Mouse (Mus musculus): Measurements from ENCODE around the gene Csnk2b. TPM values are rescaled to one million over a fixed set of nuclear protein-coding genes. Genes with fewer than 3 reads are reported as not detected.

Gene Csnk2b
- total RNA-seq (2023), result 135 and 169 TPM in 2 replicates

DNA sequence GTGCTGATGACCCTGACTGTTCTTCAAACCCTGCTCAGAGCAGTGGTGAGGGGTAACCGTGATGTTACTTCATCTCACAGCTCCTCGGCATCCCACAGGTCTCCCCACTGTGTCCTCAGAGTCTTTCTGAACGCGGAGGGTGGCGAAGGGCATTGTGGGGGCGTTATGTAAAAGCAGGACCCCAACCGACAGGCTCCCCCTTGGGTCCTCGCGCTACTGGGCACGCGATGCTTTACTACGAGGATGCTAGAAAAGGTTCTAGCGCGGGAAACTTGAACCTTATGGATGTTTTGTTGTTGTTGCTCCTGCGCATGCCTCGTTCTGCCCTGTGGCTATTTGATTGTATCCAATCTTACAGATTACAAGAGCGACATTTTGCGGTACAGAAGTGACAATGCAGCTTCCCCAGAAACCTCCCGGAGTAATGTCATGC is at the start of gene Csnk2b:
Gene Csnk2b, minus strand, starts transcription at position 183 of the 433 bp plus-strand sequence.

DNA sequence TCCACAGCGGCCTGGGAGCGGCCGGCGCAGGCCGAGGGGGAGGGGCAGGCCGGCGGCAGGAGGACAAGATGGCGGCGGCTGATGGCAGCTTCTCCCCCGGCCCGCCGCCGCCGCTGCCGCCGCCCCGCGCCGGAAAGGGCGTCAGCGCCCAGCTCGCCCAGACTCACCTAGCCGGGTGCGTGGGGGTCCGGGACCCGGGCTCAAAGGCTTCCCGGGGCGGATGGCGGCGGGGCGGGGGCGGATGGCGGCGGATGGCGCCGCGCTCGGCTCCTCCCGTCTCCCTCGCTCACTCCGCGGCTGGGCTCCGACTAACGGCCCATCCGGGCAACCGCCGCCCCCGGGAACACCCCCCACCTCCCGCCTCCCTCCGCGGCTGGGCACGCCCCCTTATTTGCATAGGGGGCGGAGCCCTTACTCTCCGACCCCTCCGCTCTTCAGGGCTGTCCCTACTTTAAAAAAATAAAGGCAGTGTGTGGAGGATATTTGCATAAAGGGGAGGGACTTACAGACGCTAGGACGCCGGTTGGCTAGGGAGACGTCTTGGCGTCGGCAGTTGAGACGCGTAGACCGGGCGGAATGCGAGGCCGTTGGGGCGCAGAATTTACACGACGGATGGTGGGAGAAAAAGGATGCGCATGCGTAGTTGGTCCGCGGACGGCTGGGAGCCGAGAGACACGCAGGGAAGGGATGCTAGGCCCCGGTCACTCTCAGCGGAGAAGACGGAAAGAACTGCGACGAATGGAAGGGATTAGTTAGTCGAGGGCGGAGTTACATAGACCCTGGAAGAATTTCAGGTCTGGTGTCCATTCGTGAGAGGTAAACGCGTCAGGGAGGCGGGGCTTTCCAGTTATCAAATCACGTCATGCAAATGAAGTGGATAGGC is 43.0 kb upstream of the Csnk2b start, which contains the start of gene Prrc2a:
Gene Prrc2a, minus strand, starts transcription at position 330 of the 883 bp plus-strand sequence.

DNA sequence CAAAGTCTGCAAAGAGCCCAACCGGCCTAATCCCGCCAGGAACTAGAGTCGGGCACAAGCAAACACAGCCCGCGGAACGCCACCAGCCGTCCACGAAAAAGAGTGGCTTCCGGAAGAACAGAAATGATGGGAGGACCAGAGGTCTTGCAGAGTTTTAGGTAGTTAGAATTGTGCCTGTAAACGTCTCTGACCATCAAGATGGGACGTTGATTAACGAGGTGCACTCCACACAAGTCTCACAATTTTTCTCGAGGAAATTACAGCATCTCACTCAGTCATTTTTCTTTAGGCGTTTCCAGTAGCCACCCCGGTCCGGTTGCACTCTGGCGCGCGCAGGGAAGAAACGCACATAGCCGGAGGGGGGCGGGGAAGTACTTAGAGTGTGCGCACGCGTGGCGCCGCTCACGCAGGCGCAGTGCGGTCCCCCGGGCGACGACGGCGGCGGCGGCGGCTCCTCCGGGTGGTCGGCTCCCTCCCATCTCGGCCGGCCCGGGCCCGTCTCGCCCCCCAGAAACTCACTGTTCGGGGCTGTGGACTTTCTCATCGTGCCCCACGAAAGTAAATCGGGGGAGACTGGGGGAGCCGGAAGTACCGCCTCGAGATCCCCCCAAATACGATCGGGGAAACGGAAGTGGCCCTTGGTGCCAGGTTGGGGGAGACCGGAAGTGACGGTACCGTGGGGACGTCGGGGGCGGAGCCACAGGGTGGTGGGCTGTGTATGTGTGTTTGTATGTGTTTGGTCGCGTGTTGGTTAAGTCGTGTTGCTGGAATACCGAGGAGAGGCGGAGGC is 13.1 kb upstream of the Csnk2b start, which contains the start of gene Bag6:
Gene Bag6, plus strand, starts transcription at position 378 of the 790 bp plus-strand sequence.

DNA sequence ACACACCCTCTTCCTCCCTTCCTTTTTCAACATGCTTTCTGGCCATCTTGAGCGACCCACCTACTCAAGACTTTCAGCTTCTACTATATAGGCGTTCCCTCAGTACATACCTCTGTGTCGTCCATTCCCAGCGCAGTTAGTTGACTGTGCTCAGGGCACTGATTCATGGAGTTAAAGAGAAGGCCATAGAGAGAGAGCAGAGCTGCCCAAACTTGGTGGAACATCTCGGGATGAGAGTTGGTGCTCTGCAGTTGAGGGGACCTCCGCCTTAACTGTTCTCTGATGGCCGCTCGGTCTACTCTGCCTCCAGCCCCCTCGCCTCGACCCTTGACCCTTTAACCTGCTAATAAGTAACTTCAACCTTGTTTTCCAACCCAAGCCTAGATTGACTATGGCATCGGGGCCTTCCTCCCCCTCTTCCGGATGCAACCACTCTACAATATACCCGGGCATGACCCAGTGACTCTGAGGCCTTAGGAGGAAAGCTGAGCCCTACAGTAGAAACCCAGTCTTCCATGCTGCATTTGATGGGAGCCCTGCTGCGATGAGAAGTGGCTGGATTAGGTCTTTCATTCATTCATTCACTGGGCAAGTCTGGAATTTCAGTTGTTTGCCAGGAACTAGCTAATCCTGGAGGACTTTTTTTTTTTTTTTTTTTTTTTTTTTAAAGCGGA is 9.8 kb upstream of the Csnk2b start, which contains the start of gene Apom:
Gene Apom, minus strand, starts transcription at position 551 of the 674 bp plus-strand sequence.

DNA sequence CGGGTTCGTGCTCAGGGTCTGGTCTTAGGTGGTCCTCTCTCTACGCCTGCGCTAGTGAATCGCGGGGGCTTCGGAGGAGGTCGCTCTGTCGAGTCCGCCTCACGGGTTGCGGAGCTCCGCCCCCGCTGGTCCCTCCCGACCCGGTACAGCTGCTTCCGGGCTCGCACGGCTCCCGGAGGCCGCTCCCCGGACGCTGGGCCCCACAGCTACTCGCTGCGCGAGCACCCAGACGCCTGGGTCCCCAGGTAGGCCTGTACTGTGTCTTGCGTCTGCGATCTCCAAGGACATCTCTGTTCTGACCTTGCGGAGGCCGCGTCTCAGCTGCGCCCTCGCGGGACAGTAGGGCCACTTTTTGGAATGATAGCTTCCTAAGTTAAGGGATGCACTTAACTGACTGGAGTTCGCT is 4.4 kb upstream of the Csnk2b start, which contains the start of gene D17H6S53E:
Gene D17H6S53E, plus strand, starts transcription at position 168 of the 406 bp plus-strand sequence.

DNA sequence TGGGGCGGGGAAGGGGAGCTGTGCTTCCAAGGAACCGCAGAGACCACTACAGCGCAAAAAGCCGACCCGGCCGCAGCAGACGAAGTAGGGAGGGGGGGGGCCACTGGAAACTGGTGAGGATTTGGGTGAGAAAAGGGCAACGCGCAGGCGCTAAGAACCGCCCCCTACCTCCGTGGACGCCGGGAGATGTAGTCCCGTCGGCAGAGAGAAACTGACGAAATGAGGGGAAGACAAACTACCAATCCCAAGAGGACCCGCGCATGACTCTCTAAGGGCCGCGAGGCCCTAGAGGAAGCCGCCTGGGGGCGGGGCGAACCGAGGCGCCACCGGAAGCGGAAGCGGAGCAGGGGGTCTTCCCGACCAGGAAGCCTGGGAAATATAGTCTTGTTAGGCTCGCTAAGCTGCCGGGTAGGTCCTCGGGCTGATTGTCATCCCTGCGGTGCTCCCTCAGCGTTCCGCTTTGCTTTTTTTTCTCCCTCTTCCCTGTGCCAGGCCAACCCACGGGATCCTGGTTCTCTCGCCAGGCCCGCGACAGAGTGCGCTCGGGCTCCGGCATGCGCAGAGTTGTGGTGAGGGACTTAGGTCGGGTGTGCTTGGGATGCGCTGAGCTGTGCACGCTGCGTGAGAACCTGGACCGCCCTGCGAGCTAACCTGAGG is 582 bp downstream of the Csnk2b start, which contains the start of gene Gpank1:
Gene Gpank1, plus strand, starts transcription at position 313 of the 657 bp plus-strand sequence.

DNA sequence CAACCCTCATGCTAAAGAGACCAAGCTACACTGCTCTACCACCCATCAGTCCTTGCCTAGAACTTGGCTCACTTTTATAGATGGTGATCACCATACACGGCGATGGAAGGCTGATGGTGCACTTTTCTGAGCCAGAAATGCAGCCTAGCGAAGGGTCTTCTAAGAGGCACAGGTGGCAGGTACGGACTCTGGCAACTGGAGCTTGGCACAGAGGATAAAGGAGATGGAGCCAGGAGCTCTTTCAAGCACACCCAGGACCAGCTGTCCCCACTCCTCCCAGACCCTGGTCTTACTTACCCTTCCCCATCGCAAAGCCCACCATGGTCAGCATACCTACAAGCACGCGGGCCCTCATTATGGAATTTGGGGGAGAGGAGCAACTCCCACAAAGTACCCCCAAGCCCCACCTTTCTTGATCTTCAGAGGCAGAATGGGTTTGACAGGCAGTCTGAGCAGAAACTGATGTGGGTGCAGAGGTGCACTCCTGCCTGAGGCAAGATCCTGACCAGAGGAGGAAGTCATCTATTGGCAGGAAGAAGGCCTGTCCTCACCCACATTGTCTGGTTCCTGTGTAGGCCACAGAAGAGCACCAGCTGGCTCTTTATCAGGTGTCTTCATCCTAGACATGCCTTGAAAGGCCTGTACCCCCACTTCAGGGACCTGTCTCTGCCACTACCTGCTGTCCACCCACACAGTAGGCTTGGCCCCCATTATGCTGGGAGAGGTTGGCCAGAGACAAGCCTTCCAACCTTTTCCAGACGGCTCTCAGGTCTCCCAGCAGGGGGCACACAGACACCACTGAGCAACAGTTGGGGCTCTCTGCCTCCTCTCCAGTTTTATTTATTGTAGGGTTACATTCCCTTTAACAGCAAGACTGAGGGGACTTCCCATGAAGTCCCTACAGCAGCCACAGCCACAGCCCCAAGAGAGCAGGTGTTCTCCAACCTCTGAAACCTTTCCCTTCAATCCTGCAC is 6.5 kb downstream of the Csnk2b start, which contains the start of gene Ly6g5b:
Gene Ly6g5b, minus strand, starts transcription at position 383 of the 974 bp plus-strand sequence.

DNA sequence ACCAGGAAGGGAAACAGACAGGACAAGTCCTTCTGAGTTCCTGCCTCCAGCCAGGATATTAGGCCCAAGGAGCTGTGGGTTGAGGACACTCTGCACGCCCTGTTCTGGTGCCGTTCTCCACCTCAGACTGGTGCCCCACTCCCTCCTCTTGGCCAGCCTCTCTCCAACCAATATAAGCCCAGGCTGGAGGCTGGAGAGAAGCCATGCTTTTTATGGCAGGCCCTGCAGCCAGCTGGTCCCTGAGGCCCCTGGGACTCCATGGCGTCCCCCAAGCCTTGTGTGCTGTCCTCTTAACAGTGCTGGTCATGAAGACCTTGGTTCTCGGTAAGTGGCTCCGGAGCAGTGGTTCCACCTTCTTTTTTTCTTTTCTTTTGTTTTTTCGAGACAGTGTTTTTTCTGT is 13.8 kb downstream of the Csnk2b start, which contains the start of gene Ly6g5c:
Gene Ly6g5c, plus strand, starts transcription at position 183 of the 400 bp plus-strand sequence.

DNA sequence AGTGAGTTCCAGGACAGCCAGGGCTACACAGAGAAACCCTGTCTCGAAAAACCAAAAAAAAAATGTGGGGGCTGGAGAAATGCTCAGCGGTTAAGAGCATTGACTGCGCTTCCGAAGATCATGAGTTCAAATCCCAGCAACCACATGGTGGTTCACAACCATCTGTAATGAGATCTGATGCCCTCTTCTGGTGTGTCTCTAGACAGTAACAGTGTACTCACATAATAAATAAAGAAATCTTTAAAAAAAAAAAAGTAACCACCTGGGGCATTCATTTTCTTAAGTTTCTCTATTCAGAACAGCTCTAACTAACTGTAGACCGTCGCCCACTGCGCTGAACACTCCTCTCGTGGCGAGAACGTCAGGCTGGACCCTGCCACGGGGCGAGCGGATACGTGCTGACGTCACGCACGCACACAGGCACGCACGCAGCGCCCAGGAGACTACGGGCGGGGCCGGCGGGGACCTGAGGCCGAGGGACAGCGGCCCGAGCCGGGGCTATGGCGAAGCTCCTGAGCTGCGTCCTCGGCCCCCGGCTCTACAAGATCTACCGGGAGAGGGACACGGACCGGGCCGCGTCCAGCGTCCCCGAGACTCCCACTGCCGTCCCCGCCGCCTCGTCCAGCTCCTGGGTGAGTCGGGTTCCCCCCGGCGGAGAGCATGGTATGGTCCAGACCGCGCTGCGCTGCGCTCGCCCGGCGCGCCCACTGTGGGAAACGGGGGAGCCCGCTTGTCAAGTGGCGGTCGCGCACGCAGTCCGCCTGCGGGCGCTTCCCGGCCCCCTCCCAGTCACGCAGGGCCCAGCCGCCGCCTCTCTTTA is 32.8 kb downstream of the Csnk2b start, which contains the start of gene Abhd16a:
Gene Abhd16a, plus strand, starts transcription at position 439 of the 820 bp plus-strand sequence.

DNA sequence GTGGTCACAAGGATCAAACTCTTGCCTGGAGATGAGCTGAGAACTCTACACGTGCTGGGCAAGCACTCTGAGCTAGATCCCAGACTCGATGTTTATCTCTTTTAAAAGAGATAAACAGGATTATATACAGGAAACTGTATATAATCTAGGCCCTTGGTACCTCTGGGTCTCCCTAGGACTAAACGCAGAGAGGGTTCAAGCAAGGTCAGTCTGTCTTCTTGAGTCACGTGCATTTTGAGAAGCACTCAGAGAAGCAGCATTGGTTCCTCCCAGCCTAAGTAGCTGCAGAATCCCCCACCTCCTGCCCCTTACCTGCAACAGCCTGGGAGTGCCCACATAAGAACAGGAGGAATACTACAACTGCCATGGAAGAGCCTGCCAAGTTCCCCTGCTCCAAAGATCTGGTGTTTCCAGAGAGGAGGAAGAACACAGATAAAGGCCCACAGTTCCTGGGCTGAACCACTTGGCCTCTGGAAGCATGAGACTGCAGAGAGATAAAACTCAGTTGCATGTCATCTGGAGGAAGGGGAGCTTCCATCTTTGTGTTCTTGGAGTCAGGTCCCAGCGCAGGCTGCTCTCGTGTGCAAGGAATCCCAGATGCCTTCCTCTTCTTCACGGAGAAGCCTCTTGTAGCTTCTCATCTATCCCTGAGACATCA is 36.5 kb downstream of the Csnk2b start, which contains the start of gene Ly6g6f:
Gene Ly6g6f, minus strand, starts transcription at position 403 of the 658 bp plus-strand sequence.

DNA sequence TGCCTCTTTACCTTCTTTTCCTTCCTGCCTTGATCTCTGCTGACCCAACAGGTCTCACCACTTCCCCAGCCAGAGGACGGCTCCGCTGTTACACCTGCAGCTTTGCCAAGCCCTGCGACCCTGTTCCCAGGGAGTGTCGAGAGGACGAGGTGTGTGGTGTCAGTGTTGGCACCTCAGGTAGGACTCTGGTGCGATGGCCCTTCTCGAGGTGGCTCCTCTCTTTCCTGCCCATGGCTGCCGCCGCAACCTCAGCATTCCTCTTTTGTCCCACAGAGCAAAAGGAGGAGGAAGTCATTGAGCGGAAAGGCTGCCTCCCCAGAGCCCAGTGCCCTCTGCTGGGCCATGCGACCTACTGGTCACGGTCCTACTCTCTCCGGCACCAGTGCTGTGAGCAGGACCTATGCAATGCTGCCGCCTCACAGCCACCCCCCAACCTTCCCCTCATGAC is 44.0 kb downstream of the Csnk2b start, which contains the start of gene Ly6g6d:
Gene Ly6g6d, minus strand, starts transcription at position 280 of the 448 bp plus-strand sequence.

DNA sequence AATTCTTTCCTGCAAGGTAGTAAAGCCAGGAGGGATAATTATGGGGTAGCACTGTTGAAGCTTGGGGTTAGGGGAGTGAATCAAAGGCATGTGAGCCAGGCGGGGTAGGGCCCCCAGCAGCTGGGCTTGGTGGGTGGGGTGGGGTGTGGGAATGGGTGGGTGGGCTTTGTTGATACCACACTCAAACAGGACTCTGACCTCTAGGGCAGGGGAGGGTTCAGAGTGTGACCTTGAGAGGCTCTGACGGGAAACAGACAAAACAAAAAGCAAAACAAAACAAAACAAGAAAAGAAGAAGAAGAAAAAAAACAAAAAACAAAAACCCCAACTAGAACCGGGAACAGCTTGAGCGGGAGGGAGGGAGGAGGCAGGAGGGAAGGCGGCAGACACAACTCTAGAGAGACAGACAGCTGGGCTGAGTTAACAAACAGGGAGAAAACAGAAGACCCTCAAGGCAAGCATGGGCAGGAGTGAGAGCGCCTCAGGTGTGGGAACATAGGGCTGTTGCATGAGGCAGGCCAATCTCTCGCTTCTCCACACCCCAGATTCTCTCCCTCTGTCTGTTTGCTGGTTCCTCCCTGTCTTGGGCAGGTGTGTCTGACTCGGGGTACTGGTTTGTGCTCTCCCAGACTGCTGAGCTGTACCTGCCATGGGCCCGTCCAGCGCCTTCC is 45.2 kb downstream of the Csnk2b start, which contains the start of gene Ly6g6e:
Gene Ly6g6e, plus strand, starts transcription at position 396 of the 670 bp plus-strand sequence.

Other genes with a start within 250 kb of the Csnk2b start
- 0.70 and 1.4 TPM in 2 replicates for gene Zbtb12, start 242.6 kb downstream of the Csnk2b start, total RNA-seq (2023)
- gene Gm20547, start 240.0 kb downstream of the Csnk2b start, total RNA-seq (2023), result not detected in 2 replicates
- not detected in 2 replicates for gene C2, start 223.8 kb downstream of the Csnk2b start, total RNA-seq (2023)
- 49.5 and 66.6 TPM in 2 replicates for gene Ehmt2, start 223.6 kb downstream of the Csnk2b start, total RNA-seq (2023)
- 0.25 TPM in 1 of 2 replicates, not detected in the other for gene Slc44a4, start 207.6 kb downstream of the Csnk2b start, total RNA-seq (2023)
- 87.8 and 101 TPM in 2 replicates for gene Neu1, start 190.8 kb downstream of the Csnk2b start, total RNA-seq (2023)
- 25.6 and 50.7 TPM in 2 replicates for gene Hspa1b, start 162.8 kb downstream of the Csnk2b start, total RNA-seq (2023)
- gene Gm20481, start 152.1 kb downstream of the Csnk2b start, total RNA-seq (2023), result not detected in 2 replicates
- gene Hspa1a, start 149.9 kb downstream of the Csnk2b start, total RNA-seq (2023), result 36.0 and 76.5 TPM in 2 replicates
- 0.16 TPM in 1 of 2 replicates, not detected in the other for gene Hspa1l, start 149.3 kb downstream of the Csnk2b start, total RNA-seq (2023)
- 15.3 and 22.7 TPM in 2 replicates for gene Lsm2, start 140.2 kb downstream of the Csnk2b start, total RNA-seq (2023)
- gene Vars, start 121.1 kb downstream of the Csnk2b start, total RNA-seq (2023), result 51.6 and 57.8 TPM in 2 replicates
- 0.09 TPM in 1 of 2 replicates, not detected in the other for gene Vwa7, start 105.5 kb downstream of the Csnk2b start, total RNA-seq (2023)
- gene Sapcd1, start 94.0 kb downstream of the Csnk2b start, total RNA-seq (2023), result 0.86 and 1.9 TPM in 2 replicates
- 3.5 and 11.1 TPM in 2 replicates for gene Msh5, start 75.3 kb downstream of the Csnk2b start, total RNA-seq (2023)
- 248 and 288 TPM in 2 replicates for gene Clic1, start 72.1 kb downstream of the Csnk2b start, total RNA-seq (2023)
- 1.4 and 2.6 TPM in 2 replicates for gene Ddah2, start 63.0 kb downstream of the Csnk2b start, total RNA-seq (2023)
- gene Ly6g6c, start 56.7 kb downstream of the Csnk2b start, total RNA-seq (2023), result not detected in 2 replicates
- gene Mpig6b, start 55.9 kb downstream of the Csnk2b start, total RNA-seq (2023), result 0.47 TPM in 1 of 2 replicates, not detected in the other
- not detected in 2 replicates for gene Ly6g6e, start 45.2 kb downstream of the Csnk2b start, total RNA-seq (2023)
- gene Ly6g6d, start 44.0 kb downstream of the Csnk2b start, total RNA-seq (2023), result not detected in 2 replicates
- gene Ly6g6f, start 36.4 kb downstream of the Csnk2b start, total RNA-seq (2023), result 1.1 TPM in 1 of 2 replicates, not detected in the other
- gene Abhd16a, start 32.8 kb downstream of the Csnk2b start, total RNA-seq (2023), result 44.4 and 57.6 TPM in 2 replicates
- gene Ly6g5c, start 13.8 kb downstream of the Csnk2b start, total RNA-seq (2023), result not detected in 2 replicates
- 13.3 and 14.5 TPM in 2 replicates for gene Ly6g5b, start 6.6 kb downstream of the Csnk2b start, total RNA-seq (2023)
- 36.0 and 50.1 TPM in 2 replicates for gene Gpank1, start 598 bp downstream of the Csnk2b start, total RNA-seq (2023)
- 21.0 and 24.5 TPM in 2 replicates for gene D17H6S53E, start 4.3 kb upstream of the Csnk2b start, total RNA-seq (2023)
- gene Apom, start 10.0 kb upstream of the Csnk2b start, total RNA-seq (2023), result not detected in 2 replicates
- gene Bag6, start 13.1 kb upstream of the Csnk2b start, total RNA-seq (2023), result 295 and 362 TPM in 2 replicates
- gene Prrc2a, start 42.8 kb upstream of the Csnk2b start, total RNA-seq (2023), result 170 and 191 TPM in 2 replicates
- gene Aif1, start 54.0 kb upstream of the Csnk2b start, total RNA-seq (2023), result 10.8 and 14.1 TPM in 2 replicates
- gene Lst1, start 66.4 kb upstream of the Csnk2b start, total RNA-seq (2023), result 410 and 626 TPM in 2 replicates
- gene Ltb, start 72.4 kb upstream of the Csnk2b start, total RNA-seq (2023), result 118 TPM in 2 replicates
- gene Tnf, start 80.0 kb upstream of the Csnk2b start, total RNA-seq (2023), result 115 TPM in 2 replicates
- not detected in 2 replicates for gene Lta, start 83.3 kb upstream of the Csnk2b start, total RNA-seq (2023)
- 0.79 TPM in 1 of 2 replicates, not detected in the other for gene Gm16181, start 98.8 kb upstream of the Csnk2b start, total RNA-seq (2023)
- gene Atp6v1g2, start 111.6 kb upstream of the Csnk2b start, total RNA-seq (2023), result 1.8 and 3.2 TPM in 2 replicates
- 18.5 and 19.9 TPM in 2 replicates for gene Nfkbil1, start 113.7 kb upstream of the Csnk2b start, total RNA-seq (2023)
- 185 and 239 TPM in 2 replicates for gene Ddx39b, start 119.7 kb upstream of the Csnk2b start, total RNA-seq (2023)
- gene H2-D1, start 140.7 kb upstream of the Csnk2b start, total RNA-seq (2023), result 1,574 and 1,649 TPM in 2 replicates
- gene H2-Q1, start 198.4 kb upstream of the Csnk2b start, total RNA-seq (2023), result 5.9 and 6.8 TPM in 2 replicates
- gene H2-Q2, start 220.2 kb upstream of the Csnk2b start, total RNA-seq (2023), result 7.6 and 11.1 TPM in 2 replicates